Mouse (Mus musculus) mouse trophoblast stem cell (cell line): Measurements from ENCODE around the gene Plekhh2.

Source experiments
- in situ Hi-C, 2 experiments: fragments of 300-500 bp; cut with MseI, MboI; formaldehyde crosslinking; loops; 2 replicates in 1 of 2; 3 replicates in 1 of 2; pipeline ENCODE4 v1.15.1; 2025

The Plekhh2 gene

GRCm38 (mm10) chr17:84511682-84512515 lies at the start of gene Plekhh2:
Gene Plekhh2, plus strand, starts transcription at chr17:84511895.
- in situ Hi-C loops, result no loop called here

DNA sequence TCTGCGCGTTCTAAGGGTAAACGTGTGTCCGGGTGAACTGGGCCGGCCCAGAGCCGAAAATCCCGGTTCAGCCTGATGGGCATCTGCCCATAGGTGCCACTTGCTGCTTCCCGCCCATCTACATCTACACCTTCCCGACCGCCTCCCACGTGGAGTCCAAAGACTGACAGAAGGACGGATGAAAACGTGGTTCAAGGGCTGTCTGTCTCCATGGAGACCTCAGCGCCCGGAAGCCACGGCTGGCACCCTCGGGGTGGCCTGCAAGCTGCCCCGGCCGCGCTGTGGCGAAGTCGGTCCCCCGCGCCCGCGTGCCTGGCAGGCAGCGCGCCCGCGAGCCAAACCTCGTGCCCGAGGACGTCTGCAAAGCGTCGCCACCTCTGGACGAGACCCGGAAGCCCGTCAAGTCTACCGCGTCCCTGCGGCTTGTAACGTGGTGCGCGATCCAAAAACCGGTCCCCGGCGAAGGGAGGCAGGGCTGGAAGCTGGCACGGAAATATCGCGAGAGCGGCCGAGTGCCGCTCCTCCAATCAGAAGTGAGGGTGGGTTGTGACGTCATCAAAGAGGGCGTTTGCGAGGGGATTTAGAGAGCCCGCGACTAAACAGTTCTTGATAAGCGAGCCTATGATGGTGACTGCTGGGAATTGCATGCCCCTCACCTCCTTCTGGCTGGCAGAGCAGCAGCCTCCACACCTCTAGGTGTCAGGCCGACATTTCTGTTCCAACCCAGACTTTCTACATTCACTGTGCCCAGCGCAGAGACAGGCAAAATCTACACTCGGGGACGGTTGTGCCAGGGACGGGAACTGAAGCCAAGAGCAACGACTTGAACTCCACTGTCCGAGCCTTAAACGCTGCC lies 45.7 kb upstream of the Plekhh2 start, which contains the start of gene Thada:
Thada (minus strand) TSS at position 453 of the 856 bp plus-strand sequence.
- in situ Hi-C loops, result no loop called here

GRCm38 (mm10) chr17:84474312-84474711 lies 37.4 kb upstream of the Plekhh2 start:
- in situ Hi-C loops, result no loop called here

DNA sequence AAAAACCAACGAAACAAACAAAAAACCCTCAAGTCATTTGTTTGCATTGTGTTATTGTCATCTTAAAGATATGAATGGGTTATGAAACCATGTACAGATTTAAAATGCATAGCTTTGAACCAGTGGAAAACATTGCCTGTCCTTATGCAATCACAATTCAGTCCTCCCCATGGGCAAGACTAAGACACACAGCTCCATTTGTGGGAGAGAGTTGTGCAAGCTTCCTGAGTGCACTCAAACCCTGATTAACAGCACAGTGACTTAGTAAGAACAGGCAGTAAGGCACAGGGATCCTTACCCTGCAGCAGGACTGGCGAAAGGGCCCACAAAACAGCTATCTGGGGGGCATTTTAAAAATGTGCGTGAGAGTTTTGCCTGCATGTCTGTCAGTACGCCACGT lies 34.5 kb upstream of the Plekhh2 start:
- in situ Hi-C loops, result no loop called here

GRCm38 (mm10) chr17:84478276-84478675 lies 33.4 kb upstream of the Plekhh2 start:
- in situ Hi-C loops, result no loop called here

DNA sequence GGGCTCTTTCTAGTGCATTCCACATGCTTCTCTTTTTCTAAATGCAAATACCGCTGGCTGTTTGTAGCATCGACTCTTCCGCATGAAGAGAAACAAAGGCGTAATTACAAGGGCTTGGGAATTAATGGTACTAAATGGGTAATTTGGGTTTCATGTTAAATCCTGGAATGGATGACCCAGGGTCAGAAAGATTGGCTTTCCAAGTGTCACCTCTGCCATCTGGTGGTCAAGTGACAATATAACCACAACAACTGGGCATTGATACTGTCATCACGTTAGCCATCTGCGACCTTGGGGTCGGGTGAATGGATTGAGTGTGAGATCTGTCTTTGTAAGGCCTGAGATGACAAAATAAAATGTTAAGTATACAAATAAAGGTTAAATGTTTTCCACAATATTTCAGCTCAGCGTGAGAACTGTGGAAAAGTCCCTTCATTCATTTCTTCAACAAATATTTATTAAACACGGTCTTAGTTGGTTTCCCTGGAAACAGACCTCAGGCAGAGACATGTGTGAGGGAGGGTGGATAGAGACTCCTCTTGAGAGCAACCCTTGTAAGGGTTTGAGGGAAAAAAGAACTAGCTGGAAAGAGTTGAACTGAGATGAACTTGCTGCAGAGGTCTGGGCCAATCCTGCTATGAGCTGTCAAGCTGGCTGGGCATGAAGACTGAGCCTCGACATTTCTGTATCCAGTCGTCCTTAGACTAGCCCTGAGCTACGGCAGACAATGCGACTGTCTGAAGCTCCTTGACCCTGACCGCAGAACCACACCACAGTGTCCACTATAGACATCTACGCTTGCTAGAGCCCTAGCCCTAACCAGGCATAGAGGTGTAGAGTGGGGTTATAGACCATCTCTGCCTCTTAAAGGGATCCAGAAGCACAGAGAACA lies 31.0 kb upstream of the Plekhh2 start:
- in situ Hi-C loops, result no loop called here

- in situ Hi-C loops, result no loop called here
Observed at GRCm38 (mm10) chr17:84482831-84483230, 28.9 kb upstream of the Plekhh2 start.

- in situ Hi-C loops, result no loop called here
Observed at GRCm38 (mm10) chr17:84483673-84484320, 27.9 kb upstream of the Plekhh2 start.

DNA sequence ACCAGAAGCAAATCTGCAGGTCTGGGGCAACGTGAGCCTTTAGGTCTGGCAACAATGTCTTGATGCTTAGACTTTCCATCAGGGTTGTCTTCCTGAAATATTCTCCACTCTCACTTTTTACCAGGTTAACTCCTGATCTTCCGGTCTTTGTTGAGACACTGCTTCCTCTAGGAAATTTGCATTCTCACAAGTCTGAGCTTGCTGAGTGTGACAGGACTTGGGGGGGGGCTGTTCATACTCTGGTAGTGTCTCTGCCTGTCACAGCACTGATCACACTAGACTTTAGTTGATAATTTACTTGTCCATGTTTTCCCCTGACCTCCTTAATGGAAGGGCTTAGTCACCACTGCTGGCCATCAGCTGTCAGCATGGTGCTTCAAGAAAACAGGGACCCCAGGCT lies 24.3 kb upstream of the Plekhh2 start:
- in situ Hi-C loops, result no loop called here

DNA sequence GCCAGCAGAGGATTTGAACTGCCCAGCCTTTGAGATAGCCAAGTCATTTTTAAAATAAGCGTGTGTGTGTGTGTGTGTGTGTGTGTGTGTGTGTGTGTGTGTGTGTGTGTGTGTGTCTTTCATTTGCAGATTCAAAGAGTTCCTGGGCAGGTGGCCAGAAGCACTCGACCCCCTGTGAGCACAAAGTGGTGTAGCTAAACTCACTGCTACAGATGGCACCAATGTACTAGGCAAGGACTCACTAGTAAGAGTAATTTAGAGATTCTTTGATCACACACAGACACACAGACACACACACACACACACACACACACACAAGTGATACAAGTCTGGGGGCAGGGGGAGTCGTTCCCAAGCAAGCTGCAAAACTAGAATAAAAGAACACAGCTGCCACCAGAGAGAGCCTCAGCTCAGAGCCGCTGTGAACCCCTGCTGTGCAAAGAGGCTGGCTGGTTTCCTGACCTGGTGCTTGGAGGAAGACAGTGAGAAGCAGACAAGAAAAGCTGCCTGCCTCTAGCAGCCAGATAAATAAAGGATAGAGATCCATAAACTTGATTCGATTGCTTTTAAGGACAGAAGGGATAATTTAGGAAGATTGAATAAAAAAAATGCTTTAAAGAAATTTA lies 19.3 kb upstream of the Plekhh2 start:
- in situ Hi-C loops, result no loop called here

- in situ Hi-C loops, result no loop called here
Observed at GRCm38 (mm10) chr17:84497026-84497425, 14.7 kb upstream of the Plekhh2 start.

- in situ Hi-C loops, result no loop called here
Observed at GRCm38 (mm10) chr17:84497559-84497958, 14.1 kb upstream of the Plekhh2 start.

DNA sequence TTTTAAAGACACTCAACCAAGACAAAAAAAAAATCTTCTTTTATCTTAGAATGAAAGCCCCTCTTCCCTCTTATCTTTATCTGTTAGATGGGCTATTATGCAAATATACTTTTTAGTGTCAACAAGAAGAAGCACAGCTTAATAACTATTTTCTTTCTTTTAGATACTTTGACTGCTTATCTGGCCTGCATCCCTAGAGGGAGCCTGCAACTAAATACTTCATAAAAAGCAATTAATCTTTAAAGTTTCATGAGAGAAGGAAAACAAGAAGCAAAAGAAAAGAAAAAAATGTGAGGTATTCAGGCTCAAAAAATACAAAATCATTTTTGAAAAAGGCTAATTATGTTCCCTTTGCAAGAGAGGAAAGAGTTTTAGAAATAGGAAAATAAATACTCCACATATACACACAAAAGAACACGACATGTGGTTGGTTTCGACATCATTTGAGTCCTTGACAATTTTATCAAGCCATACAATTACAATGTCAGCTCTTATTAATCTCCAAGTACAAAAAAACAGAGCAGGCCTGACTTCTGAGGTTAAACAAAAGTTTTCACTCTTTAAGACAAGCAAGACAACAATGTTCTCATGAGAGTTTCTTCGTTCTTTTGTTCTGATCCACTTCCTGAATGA lies 13.6 kb upstream of the Plekhh2 start:
- in situ Hi-C loops, result no loop called here

- in situ Hi-C loops, result no loop called here
Observed at GRCm38 (mm10) chr17:84498639-84499038, 13.1 kb upstream of the Plekhh2 start.

- in situ Hi-C loops, result no loop called here
Observed at GRCm38 (mm10) chr17:84502341-84502740, 9.4 kb upstream of the Plekhh2 start.

GRCm38 (mm10) chr17:84505922-84506321 lies 5.8 kb upstream of the Plekhh2 start:
- in situ Hi-C loops, result no loop called here

DNA sequence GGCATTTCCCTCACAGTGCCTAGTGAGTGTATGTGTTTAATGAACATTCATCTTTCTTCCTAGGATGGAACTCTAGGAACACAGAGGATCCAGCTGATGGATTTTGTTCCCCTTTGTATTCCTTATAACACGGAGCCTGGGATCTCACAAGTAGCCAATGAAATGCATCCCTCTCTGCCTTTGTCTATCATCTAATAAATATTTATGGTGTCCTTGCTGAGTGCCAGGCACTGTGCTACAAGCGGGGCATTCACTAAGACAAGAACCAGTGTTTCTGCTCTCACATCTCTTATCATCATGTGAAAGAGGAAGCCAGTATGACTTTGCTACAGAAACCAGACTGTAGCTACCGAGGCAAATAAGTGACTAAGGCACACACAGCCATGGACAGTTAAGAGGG lies 3.0 kb upstream of the Plekhh2 start:
- in situ Hi-C loops, result no loop called here

DNA sequence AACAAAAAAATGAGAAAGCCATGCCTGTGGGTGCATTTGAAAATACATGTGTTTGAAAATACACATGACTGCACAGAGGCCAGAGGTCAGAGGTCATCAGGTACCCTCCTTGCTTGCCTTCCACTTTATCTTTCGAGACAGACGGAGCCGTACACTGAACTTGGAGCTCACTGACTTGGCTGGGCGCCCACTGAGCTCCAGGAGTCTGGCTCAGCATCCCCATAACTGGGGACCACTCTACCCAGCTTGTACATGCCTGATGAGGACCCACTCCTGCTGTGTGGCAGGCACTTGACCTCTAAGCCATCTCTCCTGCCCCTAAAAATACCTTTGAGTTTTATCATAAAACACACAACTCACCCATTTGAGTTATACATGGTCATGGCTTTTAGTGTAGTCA lies 2.5 kb upstream of the Plekhh2 start:
- in situ Hi-C loops, result no loop called here

DNA sequence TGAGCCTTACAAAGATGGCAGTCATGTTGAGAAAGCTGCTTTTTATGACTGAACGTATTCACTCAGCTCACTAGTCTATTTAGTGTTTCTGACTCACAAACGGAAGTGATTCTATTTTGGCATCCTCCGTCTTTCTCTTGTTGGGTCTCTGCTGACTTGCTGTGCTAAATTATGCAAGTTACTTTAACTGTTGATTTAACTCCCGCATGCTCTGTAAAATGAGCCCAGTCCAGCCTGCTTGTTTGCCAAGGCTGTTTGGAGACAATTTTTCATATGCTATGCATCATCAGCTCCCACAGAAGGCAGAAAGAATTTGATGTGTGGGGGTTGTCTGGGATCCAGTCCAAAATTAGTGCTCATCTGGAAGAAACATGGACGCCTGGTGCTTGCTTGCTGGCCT lies 1.3 kb upstream of the Plekhh2 start:
- in situ Hi-C loops, result no loop called here

GRCm38 (mm10) chr17:84510961-84511639 lies 595 bp upstream of the Plekhh2 start:
- in situ Hi-C loops, result no loop called here
